In the genomic region with DNA sequence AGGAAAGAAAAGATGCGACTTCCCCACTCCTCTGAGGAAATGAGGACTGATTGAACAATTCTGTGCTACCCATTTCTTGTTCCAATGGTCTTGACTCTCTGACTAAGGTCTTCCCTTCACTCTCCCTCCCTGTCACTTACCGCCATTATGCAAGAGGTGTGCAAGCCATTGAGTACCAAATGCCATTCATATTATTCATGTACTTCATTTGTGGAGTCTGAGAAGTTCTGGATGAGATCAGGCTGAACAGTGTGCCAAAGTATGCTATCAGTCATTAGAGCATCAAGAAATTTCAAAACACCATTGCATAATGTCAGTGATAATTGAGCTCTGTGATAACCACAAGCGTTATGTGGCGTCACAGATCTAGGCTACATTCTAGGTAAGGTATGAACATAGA, we compare ENCODE assay signal across 19 mouse cellular contexts.
"Had no signal": no experiment of that assay in that cellular context is flagged by ENCODE, and none has a peak within 500 bp of the region (broad histone marks: within the 10 kb centered on the region; RNA-seq: fewer than 3 reads in every experiment).

No protein-coding gene starts in this region.

- H3K4me2 ChIP-seq: kidney, embryonic 15.5 days; limb, embryonic 13.5 days; liver, embryonic 12.5 days; liver, embryonic 15.5 days; lung, embryonic 15.5 days; midbrain, embryonic 11.5 days; neural tube, embryonic 13.5 days had no signal

- H3K4me3 ChIP-seq: kidney, embryonic 15.5 days; limb, embryonic 13.5 days; liver, embryonic 12.5 days; liver, embryonic 15.5 days; lung, embryonic 15.5 days; megakaryocyte, embryonic 14.5 days; neural tube, embryonic 13.5 days had no signal

- H3K27me3 ChIP-seq: kidney, embryonic 15.5 days; limb, embryonic 13.5 days; liver, embryonic 12.5 days; liver, embryonic 15.5 days; lung, embryonic 15.5 days; megakaryocyte, embryonic 14.5 days; neural tube, embryonic 13.5 days had no signal

- H3K36me3 ChIP-seq: kidney, embryonic 15.5 days; limb, embryonic 13.5 days; liver, embryonic 12.5 days; liver, embryonic 15.5 days; lung, embryonic 15.5 days; neural tube, embryonic 13.5 days had no signal

- DNase-seq: kidney, adult 11 months; kidney, adult 8-10 months; kidney, postnatal 10 days; kidney, postnatal 36 days; layer of hippocampus, postnatal 36 days; left cerebral cortex, postnatal 4 days; liver; midbrain, embryonic 14.5 days; right cerebral cortex, postnatal 25 days; thymus, adult 18-20 months; thymus, postnatal 36 days had no signal
